Mouse (Mus musculus): ENCODE data around the gene Slc23a3. TPM values are rescaled to one million over a fixed set of nuclear protein-coding genes. Genes with fewer than 3 reads are reported as not detected.
A peak's percentile ranks its signal among the peaks of the same experiment; 100 is the strongest.

Gene Slc23a3
- total RNA-seq (2012; rRNA removed) (not detected in 2 replicates), total RNA-seq (2014; rRNA removed) (not detected in 2 replicates), polyA plus RNA-seq (2012; ENCODE audit: insufficient read length, low read depth) (not detected in 2 replicates)

- Histone ChIP-seq H3K4me3 (replicated peaks in 1 of 3; ENCODE audit: low read depth in 2 of 3, low read length in 2 of 3, poor library complexity in 1 of 3) (no peak within 1 kb of the TSS), H3K27me3 (replicated peaks) (no peaks in the 10 kb centered on the region), H3K4me1 (ENCODE audit: control insufficient read depth in 1 of 2, insufficient read depth in 2 of 2) (no peaks in the 10 kb centered on the region), H3K4me2 (ENCODE audit: insufficient read depth, low read depth, poor library complexity, severe bottlenecking) (no peak within 1 kb of the TSS), H3K27ac (ENCODE audit: insufficient read depth, low read depth) (no peak within 1 kb of the TSS), H3K9me3 (replicated peaks; ENCODE audit: low read length) (no peaks in the 10 kb centered on the region), H3K36me3 (replicated peaks in 1 of 2; ENCODE audit: control insufficient read depth in 1 of 2, insufficient read depth in 1 of 2, low read length in 1 of 2) (peaks cover 23 to 34% of the 10 kb centered on the region in 2 experiments), H3K9ac (ENCODE audit: insufficient read depth, low read depth) (no peak within 1 kb of the TSS), H3K79me2 (replicated peaks; ENCODE audit: control insufficient read depth, extremely low read depth, insufficient read depth, poor library complexity, severe bottlenecking) (no peaks in the 10 kb centered on the region)
- dilution Hi-C loops (cut with MboI; ENCODE audit: extremely low pct_ligation_motif_present, extremely low pct_unique_long_range_greater_than_20kb, low sequenced_read_pairs), result no loop called here
- in situ Hi-C loops (cut with MboI; ENCODE audit: low pct_ligation_motif_present, low pct_unique_long_range_greater_than_20kb, low sequenced_read_pairs), result no loop called here
- no peak for DNase-seq (ENCODE audit: extremely low read depth)
- TF ChIP-seq MXI1 (IDR thresholded peaks at IDR 0.05; ENCODE audit: low read depth, low read length), result no peak
- no peak for TF ChIP-seq TBP (conservative IDR thresholded peaks at IDR 0.05; ENCODE audit: low read depth, low read length)
- TF ChIP-seq MEF2A (IDR thresholded peaks at IDR 0.05; ENCODE audit: borderline replicate concordance, low read depth, low read length), result no peak
- TF ChIP-seq USF2 (conservative IDR thresholded peaks at IDR 0.05; ENCODE audit: low read depth, low read length), result no peak
- no peak for TF ChIP-seq BHLHE40 (IDR thresholded peaks at IDR 0.05; ENCODE audit: low read depth, low read length)
- no peak for TF ChIP-seq ELF1 (IDR thresholded peaks at IDR 0.05; ENCODE audit: low read depth, low read length)
Observed at GRCm38 (mm10) chr1:75133421-75134207, at the start of gene Slc23a3. Gene Slc23a3 (minus strand): TSS chr1:75133890.

DNA sequence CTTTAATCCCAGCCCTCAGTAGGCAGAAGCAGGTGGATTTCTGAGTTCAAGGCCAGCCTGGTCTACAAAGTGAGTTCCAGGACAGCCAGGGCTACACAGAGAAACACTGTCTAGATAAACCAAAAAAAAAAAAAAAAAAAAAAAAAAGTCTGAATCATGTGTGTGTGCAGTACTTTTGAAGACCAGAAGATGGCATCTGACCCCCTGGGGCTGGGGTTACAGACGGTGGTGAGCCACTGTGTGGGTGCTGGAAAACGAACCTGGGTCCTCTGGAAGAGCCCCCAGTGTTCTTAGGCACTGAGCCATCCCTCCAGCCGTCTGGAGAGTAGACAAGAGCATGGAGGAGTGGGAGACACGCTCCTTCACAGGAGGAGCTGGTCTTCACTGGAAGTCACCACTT lies 48.5 kb upstream of the Slc23a3 start:
- H3K4me3 ChIP-seq (replicated peaks in 1 of 3; ENCODE audit: low read depth in 2 of 3, low read length in 2 of 3, poor library complexity in 1 of 3), result no peak overlapping the region
- H3K36me3 ChIP-seq (replicated peaks in 1 of 2; ENCODE audit: control insufficient read depth in 1 of 2, insufficient read depth in 1 of 2, low read length in 1 of 2), result peaks cover 49 to 74% of the 10 kb centered on the region in 2 experiments
- no peak overlapping the region for H3K27ac ChIP-seq (ENCODE audit: insufficient read depth, low read depth)
- peaks cover 3% of the 10 kb centered on the region for H3K9me3 ChIP-seq (replicated peaks; ENCODE audit: low read length)
- in situ Hi-C loops (cut with MboI; ENCODE audit: low pct_ligation_motif_present, low pct_unique_long_range_greater_than_20kb, low sequenced_read_pairs), result no loop called here
- H3K4me2 ChIP-seq (ENCODE audit: insufficient read depth, low read depth, poor library complexity, severe bottlenecking), result no peak overlapping the region
- peaks cover 0 to 20% of the 10 kb centered on the region in 2 experiments; a peak in 3 of 4 replicates for H3K4me1 ChIP-seq (ENCODE audit: control insufficient read depth in 1 of 2, insufficient read depth in 2 of 2)
- no peaks in the 10 kb centered on the region for H3K27me3 ChIP-seq (replicated peaks)
- TF ChIP-seq ZNF384 (IDR thresholded peaks at IDR 0.05; ENCODE audit: low read depth, low read length) (peak; percentile 78), JUND (conservative IDR thresholded peaks at IDR 0.05; ENCODE audit: low read depth, low read length) (no peak), JUN (IDR thresholded peaks at IDR 0.05; ENCODE audit: insufficient read depth, low read depth, low read length) (no peak), CTCF (conservative IDR thresholded peaks at IDR 0.05 in 1 of 2, IDR thresholded peaks at IDR 0.05 in 1 of 2; ENCODE audit: low read depth in 2 of 2, low read length in 2 of 2) (peak in 1 of 2 experiments; percentile 33; a peak in 1 of 4 replicates)
- dilution Hi-C loops (cut with MboI; ENCODE audit: extremely low pct_ligation_motif_present, extremely low pct_unique_long_range_greater_than_20kb, low sequenced_read_pairs), result no loop called here
- no peaks in the 10 kb centered on the region for H3K79me2 ChIP-seq (replicated peaks; ENCODE audit: control insufficient read depth, extremely low read depth, insufficient read depth, poor library complexity, severe bottlenecking)
- no peak for DNase-seq (ENCODE audit: extremely low read depth)
- no peak overlapping the region for H3K9ac ChIP-seq (ENCODE audit: insufficient read depth, low read depth)

- Histone ChIP-seq H3K4me3 (replicated peaks in 1 of 3; ENCODE audit: low read depth in 2 of 3, low read length in 2 of 3, poor library complexity in 1 of 3) (no peak overlapping the region), H3K9me3 (replicated peaks; ENCODE audit: low read length) (peaks cover 3% of the 10 kb centered on the region), H3K4me1 (ENCODE audit: control insufficient read depth in 1 of 2, insufficient read depth in 2 of 2) (peaks cover 0 to 20% of the 10 kb centered on the region in 2 experiments; a peak in 3 of 4 replicates), H3K27me3 (replicated peaks) (no peaks in the 10 kb centered on the region), H3K27ac (ENCODE audit: insufficient read depth, low read depth) (no peak overlapping the region), H3K79me2 (replicated peaks; ENCODE audit: control insufficient read depth, extremely low read depth, insufficient read depth, poor library complexity, severe bottlenecking) (no peaks in the 10 kb centered on the region), H3K9ac (ENCODE audit: insufficient read depth, low read depth) (no peak overlapping the region), H3K4me2 (ENCODE audit: insufficient read depth, low read depth, poor library complexity, severe bottlenecking) (no peak overlapping the region), H3K36me3 (replicated peaks in 1 of 2; ENCODE audit: control insufficient read depth in 1 of 2, insufficient read depth in 1 of 2, low read length in 1 of 2) (peaks cover 45 to 73% of the 10 kb centered on the region in 2 experiments)
- no peak for TF ChIP-seq MXI1 (IDR thresholded peaks at IDR 0.05; ENCODE audit: low read depth, low read length)
- TF ChIP-seq JUN (IDR thresholded peaks at IDR 0.05; ENCODE audit: insufficient read depth, low read depth, low read length), result no peak
- no peak for TF ChIP-seq SMC3 (IDR thresholded peaks at IDR 0.05; ENCODE audit: low read depth, low read length)
- TF ChIP-seq USF1 (IDR thresholded peaks at IDR 0.05; ENCODE audit: low read depth, low read length), result no peak
- no peak for TF ChIP-seq NRF1 (IDR thresholded peaks at IDR 0.05; ENCODE audit: low read depth, low read length)
- no peak for TF ChIP-seq EP300 (IDR thresholded peaks at IDR 0.05; ENCODE audit: low read length)
- no peak for TF ChIP-seq POLR2A (IDR thresholded peaks at IDR 0.05; ENCODE audit: low read depth, low read length)
- DNase-seq (ENCODE audit: extremely low read depth), result no peak
- dilution Hi-C loops (cut with MboI; ENCODE audit: extremely low pct_ligation_motif_present, extremely low pct_unique_long_range_greater_than_20kb, low sequenced_read_pairs) (no loop called here), in situ Hi-C loops (cut with MboI; ENCODE audit: low pct_ligation_motif_present, low pct_unique_long_range_greater_than_20kb, low sequenced_read_pairs) (no loop called here)
Observed at GRCm38 (mm10) chr1:75181377-75181870, 47.7 kb upstream of the Slc23a3 start.
